Mouse (Mus musculus): ENCODE measurements around the gene Magix.

Magix gene

DNA sequence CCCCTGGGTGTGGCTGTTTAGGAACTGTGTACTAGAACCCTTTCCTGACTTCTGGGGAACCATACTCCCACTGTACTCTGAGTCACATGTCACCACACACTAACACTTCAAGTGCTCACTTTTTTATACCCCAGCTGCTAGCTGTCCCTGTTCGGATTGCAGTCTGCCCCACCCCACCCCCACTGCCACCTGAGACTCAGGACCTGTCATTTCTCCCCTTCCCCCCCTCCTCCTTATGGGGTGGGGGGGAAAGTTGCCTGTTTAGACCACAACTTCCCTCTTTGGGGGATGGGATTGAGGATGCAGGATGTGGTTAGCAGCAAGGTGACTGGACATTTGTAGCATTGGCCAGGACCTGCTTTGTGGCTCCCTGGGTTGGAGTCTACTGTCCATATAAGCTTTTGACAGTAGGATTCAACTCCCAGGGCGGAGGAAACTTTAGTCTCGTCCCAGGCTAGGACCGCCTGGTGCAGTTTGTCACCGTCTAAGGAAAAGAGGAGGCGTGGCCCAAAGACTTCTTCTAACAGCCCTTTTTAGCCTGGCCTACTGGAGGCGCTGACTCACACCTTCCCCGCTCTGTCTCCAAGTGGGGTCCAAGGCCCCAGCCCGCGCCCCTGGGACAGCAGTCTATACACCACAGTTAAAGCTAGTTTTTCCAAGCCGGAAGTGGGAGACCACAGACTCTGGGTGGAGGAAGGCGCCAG is 7.3 kb downstream of the Magix start:
- no peak for DNase-seq

DNA sequence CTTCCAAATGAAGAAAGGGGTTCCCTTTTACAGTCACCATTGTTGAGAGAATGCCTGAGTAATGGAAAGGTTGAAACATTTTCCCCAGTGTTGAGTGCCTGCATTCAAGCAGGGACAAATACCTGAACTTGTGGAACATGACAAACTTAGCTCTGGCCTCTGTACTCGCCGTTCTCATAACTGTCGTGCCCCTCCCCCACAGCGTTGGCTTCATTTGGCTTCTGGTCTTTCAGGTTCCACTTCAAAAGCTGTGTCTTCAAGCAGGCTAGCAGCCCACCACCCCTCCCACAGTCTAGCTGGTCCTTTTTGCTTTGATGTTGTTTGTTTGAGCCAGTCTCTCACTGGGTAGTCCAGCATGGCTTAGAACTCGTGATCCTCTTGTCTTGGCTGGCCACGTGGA is 8.3 kb downstream of the Magix start:
- no peak for DNase-seq

DNA sequence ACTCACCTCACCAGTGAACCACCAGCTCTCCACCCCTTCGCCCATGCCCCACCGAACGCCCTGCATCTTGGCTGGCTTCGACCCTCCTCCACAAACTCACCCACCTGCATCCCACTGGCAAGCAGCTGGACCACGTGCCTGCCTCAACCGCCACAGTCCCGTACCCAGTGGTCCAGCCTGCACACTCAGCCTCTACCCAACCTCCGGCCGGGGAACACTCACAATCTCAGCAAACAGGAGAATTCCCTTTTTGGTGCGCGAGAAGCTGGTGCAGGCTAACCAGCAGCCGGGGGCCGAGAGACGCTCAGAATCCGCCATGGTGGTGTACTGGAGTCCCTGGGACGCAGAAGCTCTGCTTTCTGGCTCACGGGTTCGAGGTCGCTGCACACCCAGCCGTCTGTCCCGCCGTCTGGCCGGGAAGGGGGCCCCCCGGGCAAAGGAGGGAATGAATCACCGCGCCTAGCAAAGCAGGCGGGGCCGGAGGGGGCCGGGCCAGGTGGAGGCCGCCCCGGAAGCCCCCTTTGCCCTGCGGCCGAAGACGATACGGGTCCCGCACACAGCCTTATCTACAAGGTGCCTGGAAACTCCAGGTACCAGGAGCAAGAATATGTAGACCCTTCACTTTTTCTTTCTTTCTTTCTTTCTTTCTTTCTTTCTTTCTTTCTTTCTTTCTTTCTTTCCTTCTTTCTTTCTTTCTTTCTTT is 10.0 kb downstream of the Magix start, which contains the start of gene Plp2:
TSS of gene Plp2 (minus strand) at position 470 of the 703 bp plus-strand sequence.
- no peak for DNase-seq

- peak; percentile 34 to 37 for DNase-seq
Measured at GRCm38 (mm10) chrX:7670390-7670881, 10.6 kb downstream of the Magix start.

DNA sequence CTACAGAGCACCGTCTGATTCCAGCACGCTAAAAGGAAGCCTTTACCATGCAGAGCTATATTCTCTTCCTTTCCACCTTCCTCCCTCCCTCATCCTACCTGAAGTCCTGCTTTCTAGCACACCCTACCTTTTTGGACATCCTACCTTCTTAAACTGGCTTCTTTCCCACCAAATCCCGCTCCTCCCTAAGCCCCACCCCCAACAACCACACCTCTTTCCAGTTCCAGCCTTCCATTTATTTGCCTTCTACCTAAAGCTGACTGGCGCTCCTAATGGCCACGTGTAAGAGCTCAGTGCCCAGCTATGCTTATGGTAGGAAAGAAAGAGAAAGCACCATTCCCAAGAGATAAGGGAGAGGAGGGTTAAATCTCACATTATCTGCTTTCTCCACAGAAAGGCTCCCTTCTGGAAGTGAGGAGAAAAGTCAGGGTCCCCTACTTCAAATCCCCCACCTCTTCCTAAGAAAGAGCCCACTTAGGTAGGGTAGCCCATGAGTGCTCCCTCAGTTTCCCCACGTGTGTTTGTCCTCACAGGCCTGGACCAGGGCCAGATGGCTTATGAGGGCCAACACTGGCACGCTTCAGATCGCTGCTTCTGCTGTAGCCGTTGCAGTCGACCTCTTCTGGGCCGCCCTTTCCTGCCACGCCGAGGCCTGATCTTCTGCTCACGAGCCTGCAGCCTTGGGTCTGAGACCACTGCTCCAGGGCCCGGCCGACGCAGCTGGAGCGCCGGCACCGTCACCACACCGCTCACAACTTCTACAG is 15.1 kb downstream of the Magix start:
- DNase-seq = no peak

GRCm38 (mm10) chrX:7664791-7665190 is 16.3 kb downstream of the Magix start:
- peak; percentile 57 to 75 for DNase-seq

DNA sequence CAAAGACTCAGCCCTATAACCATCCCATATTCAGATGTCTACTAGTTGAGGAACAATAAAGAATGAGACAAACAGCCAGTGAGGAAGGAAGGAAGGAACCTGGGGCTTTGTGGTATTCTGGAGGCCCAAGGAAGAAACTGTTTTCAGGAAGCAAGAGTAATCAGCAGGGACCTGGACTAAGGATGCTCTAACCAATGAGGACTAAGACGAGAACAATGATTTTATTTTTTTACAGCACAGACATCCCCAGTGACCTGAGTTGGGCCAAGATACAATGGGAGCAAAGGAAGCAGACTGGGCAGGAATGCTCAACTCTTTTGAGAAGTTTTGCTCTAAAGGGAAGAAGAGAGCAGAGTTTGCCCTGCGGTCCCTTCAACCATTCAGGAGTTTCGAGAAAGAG is 18.1 kb downstream of the Magix start:
- no peak for DNase-seq

DNA sequence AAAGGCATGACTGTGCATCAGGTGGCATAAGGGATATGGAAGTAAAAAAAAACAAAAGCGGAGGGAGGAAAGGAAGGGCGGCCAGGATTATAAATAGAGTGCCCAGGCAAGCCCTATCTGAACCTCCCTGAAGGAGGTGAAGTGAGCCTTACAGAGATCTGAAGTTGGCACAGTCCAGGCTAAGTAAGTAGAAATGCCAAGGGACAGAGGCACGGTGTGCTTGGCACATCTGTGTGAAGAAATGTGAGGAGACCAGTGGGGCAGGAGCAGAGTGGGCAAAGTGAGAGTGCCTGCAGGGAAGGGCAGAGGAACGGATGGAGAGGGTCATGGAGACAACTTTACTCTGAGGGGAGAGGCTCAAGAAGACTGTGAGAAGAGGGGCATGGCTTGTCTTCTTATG is 20.0 kb downstream of the Magix start:
- no peak for DNase-seq

DNA sequence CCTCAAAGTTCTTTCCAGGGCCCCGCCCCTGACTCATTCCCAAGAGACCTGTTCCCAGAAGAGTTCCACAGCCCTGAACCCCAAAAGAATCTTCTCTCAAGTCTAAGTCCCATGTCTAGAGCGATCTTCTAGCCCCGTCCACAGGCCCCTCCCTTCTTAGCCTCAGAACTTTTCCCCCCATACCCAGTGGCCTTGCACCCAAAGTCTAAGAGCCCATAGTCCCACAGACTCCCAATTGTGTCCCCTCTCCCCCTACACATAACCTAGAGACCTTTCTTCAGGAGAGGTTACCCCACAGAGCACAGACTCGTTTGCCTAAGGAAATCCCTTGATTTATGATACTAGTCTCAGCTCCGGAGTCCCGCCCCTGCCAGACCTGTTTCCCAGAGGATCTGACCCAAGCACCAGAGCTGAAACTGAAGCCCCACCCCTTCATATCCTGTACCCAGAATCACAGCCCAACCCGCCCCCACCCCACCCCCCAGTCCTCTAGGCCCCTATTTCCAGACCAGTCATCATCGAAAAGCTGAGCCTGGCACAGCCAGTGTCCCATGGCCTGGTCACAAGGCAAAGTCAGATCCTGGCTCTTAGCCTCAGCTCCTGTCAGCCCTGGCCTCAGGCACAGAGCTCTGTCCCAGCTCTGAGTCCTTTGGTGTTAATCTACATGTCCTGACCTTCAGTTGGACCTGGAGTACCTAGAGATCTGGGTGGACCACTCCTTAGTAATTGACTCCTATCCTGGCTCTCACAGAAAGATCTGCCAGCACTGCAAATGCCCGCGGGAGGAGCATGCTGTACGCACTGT is 22.1 kb downstream of the Magix start:
- no peak for DNase-seq

GRCm38 (mm10) chrX:7658031-7658784 is 22.8 kb downstream of the Magix start:
- DNase-seq = no peak

GRCm38 (mm10) chrX:7657221-7657639 is 23.8 kb downstream of the Magix start, which contains the start of gene Prickle3:
Gene Prickle3, plus strand, starts transcription at chrX:7657260.
- DNase-seq = no peak

- DNase-seq = peak; percentile 43 to 58
Measured at GRCm38 (mm10) chrX:7648671-7649304, 32.3 kb downstream of the Magix start.

DNA sequence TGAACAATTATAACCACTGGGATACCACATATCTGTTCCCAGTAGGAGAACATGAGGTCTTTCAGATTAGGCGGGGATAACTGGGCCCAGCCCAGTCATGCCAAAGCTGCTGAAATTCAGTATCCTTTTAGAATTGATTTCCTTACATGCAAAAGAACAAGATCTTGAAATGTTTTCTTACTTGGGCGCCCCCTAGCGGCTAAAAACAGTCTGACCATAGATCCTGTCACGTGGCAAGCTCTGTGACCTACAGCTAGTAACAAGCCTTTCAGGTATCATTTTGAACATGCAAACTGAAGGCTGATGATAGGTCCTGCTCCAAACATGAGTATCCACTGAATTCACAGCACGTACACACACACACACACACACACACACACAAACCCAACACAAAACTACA is 35.7 kb downstream of the Magix start:
- DNase-seq = peak; percentile 80 to 84

GRCm38 (mm10) chrX:7640785-7641184 is 40.3 kb downstream of the Magix start:
- no peak for DNase-seq

DNA sequence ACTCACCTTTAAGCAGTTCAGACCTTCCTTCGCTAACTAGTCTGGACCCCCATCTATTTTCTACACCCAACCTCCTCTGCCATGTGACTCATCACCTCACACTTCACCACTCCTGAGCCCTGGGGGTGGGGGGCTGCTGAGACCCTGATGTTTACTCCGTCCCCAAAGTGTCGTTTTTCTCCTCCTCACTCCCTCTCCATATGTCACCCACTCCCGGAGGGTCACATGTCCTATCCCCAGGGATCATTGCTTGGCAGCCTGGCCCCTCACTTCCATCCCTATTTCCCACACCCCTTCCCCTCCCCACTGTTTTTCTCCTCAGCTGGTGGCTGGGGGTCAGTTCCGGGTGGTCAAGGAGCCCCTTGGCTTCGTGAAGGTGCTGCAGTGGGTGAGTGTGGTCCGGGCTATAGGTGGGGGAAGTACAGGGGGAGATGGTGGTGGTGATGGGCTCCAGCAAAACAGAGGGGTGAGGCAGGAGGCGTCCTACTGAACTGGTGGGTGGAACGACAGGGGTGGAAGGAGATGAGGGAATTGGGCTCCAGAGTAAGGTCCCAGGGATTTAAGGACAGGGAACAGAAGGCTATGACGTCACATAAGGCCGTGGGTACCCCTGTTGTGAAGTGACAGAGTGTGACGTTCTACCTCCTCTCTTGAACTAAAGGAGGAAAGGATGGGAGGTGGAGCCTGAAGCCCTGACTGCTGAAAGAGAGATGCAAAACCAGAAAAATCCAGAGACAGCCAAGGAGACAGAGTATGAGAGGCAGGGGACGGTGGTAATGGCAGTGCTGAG is 41.3 kb downstream of the Magix start:
- peak in 1 of 2 experiments; percentile 23 for DNase-seq

DNA sequence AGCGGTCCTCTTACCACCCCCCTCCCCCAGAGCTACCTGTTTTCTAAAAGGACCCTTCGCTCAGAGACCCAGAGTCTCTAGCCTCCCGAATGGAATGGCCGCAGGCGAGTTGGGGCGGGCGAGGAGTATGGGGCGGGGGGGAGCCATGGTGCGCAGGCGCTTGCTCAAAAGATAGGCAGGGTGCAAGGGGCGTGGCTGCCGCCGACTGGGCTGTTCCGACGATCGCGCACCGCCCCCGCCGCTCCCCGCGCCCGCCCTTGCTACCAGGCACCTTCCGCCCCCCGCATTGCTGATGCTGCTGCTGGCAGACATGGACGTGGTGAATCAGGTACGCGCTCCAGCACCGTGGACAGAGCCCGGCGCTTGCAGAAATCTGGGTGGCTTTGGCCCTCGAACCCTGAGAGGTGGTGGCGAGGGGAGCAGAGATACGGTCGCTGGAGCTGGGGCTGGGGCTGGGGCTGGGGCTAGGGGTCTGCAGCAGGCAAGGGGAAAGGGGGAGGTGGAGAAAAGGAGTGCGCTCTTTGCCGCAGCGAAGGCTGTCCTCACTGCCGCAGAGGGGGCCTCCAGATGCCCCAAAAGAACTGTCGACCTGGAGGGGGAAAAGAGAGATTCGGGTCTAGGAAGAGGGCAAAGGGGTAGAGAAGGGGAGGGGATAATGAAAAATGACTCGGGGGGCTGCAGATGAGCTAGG is 42.5 kb downstream of the Magix start, which contains the start of gene Syp:
TSS of gene Syp (plus strand) at position 71 of the 691 bp plus-strand sequence.
- peak; percentile 94 to 95 for DNase-seq

DNA sequence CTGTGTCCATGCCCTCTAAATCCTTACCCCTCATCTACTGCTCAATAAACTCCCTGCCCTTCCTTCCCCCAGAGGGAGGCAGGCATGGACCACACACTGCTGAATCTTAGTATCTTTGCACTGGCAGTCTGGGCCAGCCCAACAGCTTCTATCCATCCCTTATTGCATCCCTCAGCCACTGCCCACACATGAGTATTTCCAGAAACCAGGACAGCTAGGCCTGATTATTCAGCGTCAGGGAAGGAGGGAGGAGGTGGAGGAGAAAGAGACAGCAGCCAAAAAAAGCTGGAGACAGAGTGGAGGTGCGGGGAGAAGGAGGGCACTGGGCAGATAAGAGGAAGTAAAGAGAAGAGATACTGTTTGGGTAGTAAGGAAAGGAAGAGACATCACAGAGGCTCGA is 46.0 kb downstream of the Magix start:
- DNase-seq = no peak

DNA sequence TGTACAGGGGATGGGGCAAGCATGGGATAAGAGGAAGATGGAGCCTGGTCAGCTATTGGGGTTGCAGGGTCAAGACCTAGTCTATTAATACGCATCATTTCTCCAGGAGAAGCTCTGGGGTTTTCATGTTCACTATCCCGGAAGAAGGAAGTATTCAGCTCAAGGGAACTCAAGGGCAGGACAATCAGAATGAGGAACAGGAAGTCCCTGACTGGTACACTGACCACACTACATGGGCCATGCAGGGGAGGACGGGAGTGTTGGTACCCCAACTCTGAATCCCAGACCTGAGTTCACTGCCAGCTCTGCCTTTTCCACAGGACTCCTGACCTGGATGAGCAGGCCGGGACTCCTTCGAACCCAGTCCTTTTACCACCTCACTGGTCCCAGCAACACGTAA is 48.5 kb downstream of the Magix start:
- DNase-seq = no peak
